Mouse (Mus musculus): ENCODE measurements at regions not wholly inside any gene's neighbourhood (a gene's known extent, or its start where the extent isn't known, plus 50 kb on each side); places are given as distances from the start of the nearest gene placed in this dataset.

GRCm38 (mm10) chr15:96930531-96930930, 125.2 kb downstream of the Slc38a4 start:
- no peak for TF ChIP-seq EP300 (IDR thresholded peaks at IDR 0.05; ENCODE audit: low read depth)
- TF ChIP-seq CTCF (IDR thresholded peaks at IDR 0.05; ENCODE audit: low read depth): no peak

Data from liver, postnatal 0 days (tissue).